Mouse (Mus musculus) adrenal gland, adult 18-20 months (tissue): ENCODE measurements around the gene Cxcr5. TPM values are rescaled to one million over a fixed set of nuclear protein-coding genes. Genes with fewer than 3 reads are reported as not detected.

Experiments used
- DNase-seq, 2 experiments: peaks; one replicate each; pipeline ENCODE4 v3.0.0; 2021 to 2022; ENCODE audit warnings: low spot score in 2 of 2
- long read RNA-seq, 2 experiments: library from polyadenylated mRNA; stranded (forward); transcript quantifications; one replicate each; pipeline ENCODE4 v2.0.0; 2021
- total RNA-seq, 2 experiments: library from RNA; stranded (reverse); gene quantifications; 1 replicate in 1 of 2; 2 replicates in 1 of 2; pipeline ENCODE4 v1.2.3; 2021

Cxcr5 gene
- under 1 TPM; 0.16 to 0.40 TPM for total RNA-seq
- long read RNA-seq, experiment 1, partial matches to known transcripts = 0 of 1 reads
- long read RNA-seq, experiment 1, other reads (novel, unspliced or antisense) = 1 of 1 reads
- long read RNA-seq, experiment 2 = 0 reads

GRCm38 (mm10) chr9:44561597-44561996 is at the start of gene Cxcr5:
TSS of gene Cxcr5 (minus strand) at chr9:44561877.
- DNase-seq = no peak

- DNase-seq = no peak
Measured at GRCm38 (mm10) chr9:44610371-44610770, 48.7 kb upstream of the Cxcr5 start.

GRCm38 (mm10) chr9:44607306-44607705 is 45.6 kb upstream of the Cxcr5 start:
- no peak for DNase-seq

GRCm38 (mm10) chr9:44606646-44607045 is 45.0 kb upstream of the Cxcr5 start:
- no peak for DNase-seq

- no peak for DNase-seq
Measured at GRCm38 (mm10) chr9:44605616-44606165, 44.0 kb upstream of the Cxcr5 start.

- DNase-seq = peak; percentile 75 to 79
Measured at GRCm38 (mm10) chr9:44604779-44605615, 43.3 kb upstream of the Cxcr5 start, which contains the start of gene Ddx6. TSS of gene Ddx6 (plus strand) at chr9:44604892.

- peak; percentile 76 to 79 for DNase-seq
Measured at GRCm38 (mm10) chr9:44604290-44604778, 42.7 kb upstream of the Cxcr5 start.

- peak; percentile 57 to 67 for DNase-seq
Measured at GRCm38 (mm10) chr9:44603454-44604289, 42.0 kb upstream of the Cxcr5 start.

GRCm38 (mm10) chr9:44602766-44603165 is 41.1 kb upstream of the Cxcr5 start:
- no peak for DNase-seq

- no peak for DNase-seq
Measured at GRCm38 (mm10) chr9:44600801-44601200, 39.1 kb upstream of the Cxcr5 start.

- DNase-seq = no peak
Measured at GRCm38 (mm10) chr9:44599616-44600015, 37.9 kb upstream of the Cxcr5 start.

- DNase-seq = no peak
Measured at GRCm38 (mm10) chr9:44598899-44599495, 37.3 kb upstream of the Cxcr5 start.

- no peak for DNase-seq
Measured at GRCm38 (mm10) chr9:44597742-44598141, 36.1 kb upstream of the Cxcr5 start.

- no peak for DNase-seq
Measured at GRCm38 (mm10) chr9:44595537-44595930, 33.9 kb upstream of the Cxcr5 start.

- no peak for DNase-seq
Measured at GRCm38 (mm10) chr9:44594901-44595536, 33.3 kb upstream of the Cxcr5 start.

- no peak for DNase-seq
Measured at GRCm38 (mm10) chr9:44593886-44594285, 32.2 kb upstream of the Cxcr5 start.

GRCm38 (mm10) chr9:44593221-44593620 is 31.5 kb upstream of the Cxcr5 start:
- DNase-seq = no peak

- DNase-seq = no peak
Measured at GRCm38 (mm10) chr9:44591595-44592188, 30.0 kb upstream of the Cxcr5 start.

- DNase-seq = no peak
Measured at GRCm38 (mm10) chr9:44590969-44591368, 29.3 kb upstream of the Cxcr5 start.

- no peak for DNase-seq
Measured at GRCm38 (mm10) chr9:44589095-44589494, 27.4 kb upstream of the Cxcr5 start.
